Mouse (Mus musculus) T-helper 17 cell (primary cell): Measurements from ENCODE around the gene Tbp.
"Not testable (repeated sequence)": the region's sequence is repeated elsewhere in the genome, so short reads cannot be mapped to it uniquely, and the experiment has no call there.

Source experiments
- in situ Hi-C, 2 experiments: fragments of 300-600 bp; cut with MboI, MseI; formaldehyde crosslinking; loops; 1 replicate in 1 of 2; 2 replicates in 1 of 2; pipeline ENCODE4 v1.15.1; 2025; ENCODE audit warnings: high pct_unique_total_duplicates in 2 of 2

Gene Tbp

DNA sequence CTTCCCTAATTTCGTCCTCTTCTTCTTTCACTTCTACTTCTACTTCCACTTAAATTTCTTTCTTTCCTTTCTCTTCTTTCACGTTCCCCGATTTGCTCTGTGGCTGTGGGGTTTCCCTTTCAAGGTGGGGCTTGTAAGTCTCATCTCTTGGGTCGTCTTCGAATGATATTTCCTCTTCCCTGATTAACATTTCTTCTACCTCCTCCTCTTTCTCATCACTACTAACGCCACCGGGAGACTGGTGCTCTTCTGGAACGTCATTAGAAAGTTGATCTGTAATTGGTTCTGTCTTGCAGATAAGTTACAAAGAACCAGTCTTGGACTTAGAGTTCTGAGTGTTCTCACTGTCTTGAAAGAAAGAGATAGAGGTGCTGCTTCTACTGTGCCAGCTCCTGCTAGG lies 36.3 kb downstream of the Tbp start:
- in situ Hi-C loops = no loop called here

DNA sequence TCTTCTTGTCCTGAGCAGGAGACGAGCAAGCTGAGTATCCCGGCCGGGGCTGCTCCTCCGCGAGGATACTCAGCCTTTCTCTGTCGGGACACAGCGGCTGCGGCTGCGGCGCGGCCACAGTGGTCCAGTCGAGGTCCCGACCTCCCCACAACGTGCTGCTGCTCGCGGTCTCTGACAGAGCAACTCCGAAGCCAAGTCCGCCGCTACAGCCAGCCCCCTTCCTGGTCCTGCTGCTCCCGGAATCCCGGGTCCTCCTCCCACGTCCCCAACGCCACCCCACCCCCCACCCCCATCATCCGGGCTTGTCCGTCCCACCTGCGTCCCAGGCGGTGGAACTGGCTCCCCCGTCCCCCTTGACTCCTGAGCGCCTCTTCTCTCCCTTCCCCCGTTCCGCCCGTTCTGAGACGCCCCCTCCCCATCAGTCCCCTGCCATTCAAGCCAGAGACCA lies 36.8 kb downstream of the Tbp start:
- in situ Hi-C loops = no loop called here

DNA sequence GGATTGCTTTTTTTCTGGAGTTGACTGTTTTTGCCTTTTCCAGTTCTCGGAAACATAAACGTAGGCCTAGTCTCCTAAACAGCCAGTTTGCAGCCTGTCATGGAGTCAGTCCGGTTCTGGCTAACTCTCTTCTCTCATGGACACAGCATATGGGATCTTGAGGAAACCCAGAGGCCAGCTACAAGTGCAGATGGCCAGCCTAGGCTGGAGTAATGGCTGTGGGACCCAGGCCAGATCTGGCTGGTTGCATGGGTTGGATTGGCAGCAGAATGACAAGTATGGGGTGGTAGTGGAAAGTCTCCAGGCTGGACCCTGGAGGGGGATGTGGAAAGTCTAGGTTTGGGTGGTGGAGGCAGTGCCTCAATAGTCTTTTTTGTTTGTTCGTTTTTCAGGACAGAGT lies 40.6 kb downstream of the Tbp start:
- in situ Hi-C loops = no loop called here

DNA sequence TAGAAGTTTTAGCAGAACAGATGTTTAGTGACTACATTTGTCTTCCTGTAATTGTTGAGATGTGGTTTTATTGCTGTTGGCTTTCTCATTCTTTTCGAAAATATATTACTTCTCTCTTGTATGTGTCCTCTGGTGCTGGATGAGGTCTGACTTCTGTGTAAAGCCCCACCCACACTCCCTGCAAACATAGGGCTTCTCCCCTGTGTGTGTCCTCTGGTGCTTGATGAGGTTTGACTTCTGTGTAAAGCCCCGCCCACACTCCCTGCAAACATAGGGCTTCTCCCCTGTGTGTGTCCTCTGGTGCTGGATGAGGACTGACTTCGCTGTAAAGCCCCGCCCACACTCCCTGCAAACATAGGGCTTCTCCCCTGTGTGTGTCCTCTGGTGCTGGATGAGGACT lies 44.2 kb downstream of the Tbp start:
- in situ Hi-C loops = not testable (repeated sequence)

DNA sequence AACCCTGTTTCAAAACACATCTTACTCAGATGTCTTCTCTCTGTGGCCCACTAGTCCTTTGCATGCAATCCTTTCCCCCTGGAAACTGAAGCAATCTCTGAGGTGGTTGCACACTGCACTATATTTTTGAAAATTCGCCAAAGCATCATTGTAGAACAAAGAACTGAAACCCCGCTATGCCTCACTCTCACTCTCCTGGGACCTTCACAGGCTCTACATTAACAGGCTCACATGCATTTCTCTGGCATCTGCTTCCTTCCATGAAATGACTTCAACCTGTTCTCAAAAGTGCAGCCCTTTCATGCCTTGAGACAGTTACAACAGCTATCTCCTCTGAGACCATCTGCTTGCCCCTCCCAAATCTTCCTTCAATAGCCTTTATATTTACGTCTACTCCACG lies 46.8 kb downstream of the Tbp start:
- in situ Hi-C loops = no loop called here

DNA sequence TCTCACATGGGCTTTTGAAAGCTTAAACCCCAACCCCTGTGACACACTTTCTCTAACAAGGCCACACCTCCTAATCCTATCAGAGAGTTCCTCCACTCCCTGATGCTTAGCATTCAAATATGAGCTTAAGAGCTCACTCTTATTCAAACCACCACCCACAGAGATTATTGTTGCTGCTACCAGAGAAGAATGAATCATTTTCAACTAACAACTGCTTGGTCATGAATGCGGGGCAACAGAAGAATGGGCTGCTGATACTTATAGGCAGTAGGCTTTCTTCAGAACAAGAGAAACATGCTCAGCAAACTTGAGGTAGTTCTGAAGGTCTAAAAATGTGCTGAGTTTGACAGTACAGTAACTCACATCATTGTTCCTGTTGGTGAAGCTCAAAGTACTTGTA lies 50.0 kb downstream of the Tbp start:
- in situ Hi-C loops = no loop called here

DNA sequence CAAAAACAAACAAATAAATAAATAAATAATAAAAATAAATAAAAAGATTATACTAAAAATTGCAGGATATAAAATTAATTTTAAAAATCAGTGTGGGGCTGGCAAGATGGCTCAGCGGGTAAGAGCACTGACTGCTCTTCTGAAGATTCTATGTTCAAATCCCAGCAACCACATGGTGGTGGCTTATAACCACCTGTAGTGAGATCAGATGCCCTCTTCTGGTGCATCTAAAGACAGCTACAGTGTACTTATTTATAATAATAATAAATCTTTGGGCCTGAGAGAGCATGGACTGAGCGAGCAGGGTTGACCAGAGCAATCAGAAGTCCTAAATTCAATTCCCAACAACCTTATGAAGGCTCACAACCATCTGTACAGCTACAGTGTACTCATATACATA lies 60.3 kb downstream of the Tbp start:
- in situ Hi-C loops = no loop called here

DNA sequence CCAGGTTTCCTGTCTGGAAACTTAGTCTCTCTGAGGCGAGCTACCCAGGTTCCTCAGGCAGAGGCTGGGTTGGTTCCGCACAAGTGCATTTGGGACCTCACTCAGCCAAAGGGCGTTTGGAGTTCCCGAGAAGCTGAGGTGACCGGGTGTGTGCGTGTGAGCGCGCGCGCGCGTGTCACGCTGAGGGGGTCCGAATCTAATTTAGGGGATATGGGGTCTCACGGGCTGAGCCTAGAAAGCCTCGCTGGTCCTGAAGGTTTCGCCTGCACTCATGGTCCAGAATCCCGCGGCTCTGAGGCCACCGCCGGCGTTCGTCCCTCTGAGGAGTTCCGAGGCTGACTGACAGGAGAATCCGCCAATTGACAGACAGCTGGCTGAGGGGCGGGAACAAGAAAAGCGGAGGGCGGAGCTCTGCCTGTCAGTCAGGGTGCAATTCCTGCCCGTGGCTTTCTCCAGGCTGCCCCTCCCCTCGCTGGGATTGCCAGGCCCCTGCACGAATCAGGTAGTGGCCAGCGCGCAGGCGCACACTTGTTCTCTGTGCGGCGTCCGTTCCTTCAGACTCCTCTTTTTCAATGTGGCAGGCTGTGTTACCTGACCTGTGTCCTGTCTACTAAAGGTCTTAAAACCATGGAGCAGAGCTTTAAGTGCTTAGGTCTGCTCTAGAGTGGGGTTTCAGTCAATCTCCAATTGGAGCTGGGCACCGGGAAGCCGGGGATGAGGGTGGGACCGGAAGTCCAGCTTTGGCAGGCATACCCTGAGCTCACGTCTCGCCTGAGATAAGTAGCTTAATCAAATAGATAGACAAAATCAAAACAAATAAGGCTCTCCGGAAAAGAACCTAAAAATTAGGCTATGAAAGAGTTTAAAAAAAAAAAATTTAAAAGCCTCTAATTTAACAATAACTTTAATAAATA lies 64.6 kb downstream of the Tbp start, which contains the start of gene Prdm9:
TSS of gene Prdm9 (minus strand) at position 341 of the 914 bp plus-strand sequence.
- in situ Hi-C loops = no loop called here

DNA sequence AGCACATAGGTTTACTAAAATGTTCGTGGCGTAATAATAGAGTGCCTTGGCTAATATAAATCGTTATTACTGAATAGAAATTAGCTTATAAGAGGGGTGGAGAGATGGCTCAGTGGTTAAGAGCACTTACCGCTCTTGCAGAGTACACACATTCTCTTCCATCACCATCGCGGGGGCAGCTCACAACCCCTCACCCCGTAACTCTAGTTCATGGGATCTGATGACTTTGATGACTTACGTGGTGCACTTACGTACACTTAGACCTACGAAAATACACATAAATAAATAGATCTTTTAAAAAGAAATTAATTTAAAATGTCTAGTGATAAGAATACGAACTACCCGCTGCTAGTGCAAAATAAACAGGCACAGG lies 65.2 kb downstream of the Tbp start:
- in situ Hi-C loops = no loop called here

DNA sequence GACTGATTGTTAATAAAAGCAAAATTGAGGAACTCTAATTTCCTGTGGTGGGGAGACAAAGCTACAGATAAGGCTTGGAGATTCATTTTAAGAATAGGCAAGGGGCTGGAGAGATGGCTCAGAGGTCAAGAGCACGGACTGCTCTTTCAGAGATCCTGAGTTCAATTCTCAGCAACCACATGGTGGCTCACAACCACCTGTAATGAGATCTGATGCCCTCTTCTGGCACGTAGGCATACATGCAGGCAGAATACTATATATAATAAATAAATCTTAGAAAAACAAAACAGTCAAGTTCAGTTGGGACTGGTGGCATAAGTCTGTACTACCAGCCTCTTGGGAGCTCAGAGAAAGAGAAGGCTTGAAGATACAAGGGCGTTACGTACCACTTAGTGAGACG lies 67.2 kb downstream of the Tbp start:
- in situ Hi-C loops = no loop called here

DNA sequence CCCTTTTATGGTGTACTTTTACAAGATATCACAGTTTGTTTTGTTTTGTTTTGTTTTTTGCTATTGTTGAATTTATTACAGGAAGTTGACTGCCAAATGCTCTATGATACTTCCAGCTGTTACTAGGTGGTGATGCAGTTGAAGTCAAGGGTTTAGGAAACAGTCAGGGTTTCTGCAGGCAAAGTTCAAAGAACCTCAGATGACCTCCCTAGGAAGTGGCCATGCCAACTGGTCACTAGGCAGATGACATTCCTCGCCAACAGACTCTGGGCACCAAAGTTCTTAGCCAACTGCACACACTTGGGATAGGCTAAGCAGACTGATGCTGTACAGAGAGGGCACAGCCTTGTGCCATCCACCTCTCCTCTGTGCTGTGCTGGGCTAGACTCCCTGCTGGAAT lies 75.4 kb downstream of the Tbp start:
- in situ Hi-C loops = no loop called here

DNA sequence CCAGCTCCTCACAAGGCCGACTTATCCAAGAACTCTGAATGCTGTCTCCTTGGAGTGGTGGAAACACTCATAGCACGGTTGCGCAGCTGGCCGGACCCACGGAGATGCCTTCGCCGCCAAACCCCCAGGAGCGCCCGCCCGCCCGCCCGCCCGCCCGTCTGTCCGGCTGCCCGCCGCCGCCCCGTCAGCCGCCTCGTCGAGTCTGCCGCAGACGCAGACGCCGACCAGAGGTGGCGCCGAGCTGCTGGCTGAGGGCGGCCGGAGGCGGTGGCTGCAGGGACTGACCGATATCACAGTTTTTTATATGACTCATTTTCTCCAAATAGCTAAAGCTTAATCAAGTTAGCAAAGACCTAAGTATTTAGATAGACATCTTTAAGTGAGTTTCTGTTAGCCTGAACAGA lies 77.6 kb downstream of the Tbp start:
- in situ Hi-C loops = no loop called here
